Mouse (Mus musculus) liver, embryonic 11.5 days (tissue): ENCODE measurements around the gene Lypd6b. TPM values are rescaled to one million over a fixed set of nuclear protein-coding genes. Genes with fewer than 3 reads are reported as not detected.

Source experiments
- ATAC-seq: fragments of 200-750 bp; cut with Nextera tagmentation; replicated peaks from 2 replicates; pipeline ENCODE4 v1.8.0; 2017; ENCODE audit warnings: moderate number of reproducible peaks, mild to moderate bottlenecking, moderate TSS enrichment, moderate library complexity; ENCODE audit not compliant: low FRiP score
- DNase-seq: peaks from one replicate; pipeline ENCODE4 v3.0.0-alpha.2; 2017; ENCODE audit warnings: low spot score
- H3K27ac ChIP-seq: fragments of 300-500 bp; sonication (generic); 2 replicates; pipeline ENCODE4 v1.5.1; 2014; ENCODE audit warnings: mild to moderate bottlenecking, low read depth, low read length, control low read depth
- H3K27me3 ChIP-seq: fragments of 300-500 bp; sonication (generic); replicated peaks from 2 replicates; pipeline ENCODE4 v1.6.1; 2014; ENCODE audit warnings: low read length, mixed read lengths; ENCODE audit not compliant: control insufficient read depth, insufficient read depth
- H3K36me3 ChIP-seq: fragments of 300-500 bp; sonication (generic); 2 replicates; pipeline ENCODE4 v1.6.1; 2014; ENCODE audit warnings: mild to moderate bottlenecking, low read length, moderate library complexity, mixed read lengths; ENCODE audit not compliant: control insufficient read depth, insufficient read depth
- H3K4me1 ChIP-seq: fragments of 300-500 bp; sonication (generic); replicated peaks from 2 replicates; pipeline ENCODE4 v1.6.1; 2014; ENCODE audit warnings: low read length, mixed read lengths; ENCODE audit not compliant: control insufficient read depth, insufficient read depth
- H3K4me2 ChIP-seq: fragments of 300-500 bp; sonication (generic); 2 replicates; pipeline ENCODE4 v1.6.1; 2014; ENCODE audit warnings: mild to moderate bottlenecking, control low read depth, moderate library complexity
- H3K4me3 ChIP-seq: fragments of 300-500 bp; sonication (generic); 2 replicates; pipeline ENCODE4 v1.5.1; 2014; ENCODE audit warnings: low read depth, low read length, control low read depth
- H3K9ac ChIP-seq: fragments of 300-500 bp; sonication (generic); 2 replicates; pipeline ENCODE4 v1.6.1; 2014; ENCODE audit warnings: low read depth, low read length, control low read depth
- H3K9me3 ChIP-seq: fragments of 300-500 bp; sonication (generic); 2 replicates; pipeline ENCODE4 v1.6.1; 2016; ENCODE audit warnings: low read length, inconsistent platforms, mixed read lengths; ENCODE audit not compliant: control insufficient read depth
- WGBS: fragments of 180-500 bp; shearing (Covaris S2); extraction: QIAGEN DNeasy Blood & Tissue Kit; methylation state at CpG from one replicate; pipeline ENCODE4 v1.1.7; 2014; 5-methylcytosine and 5-hydroxymethylcytosine counted together
- polyA plus RNA-seq: library from polyadenylated mRNA; unstranded; fragments of >200 nt; fragmentation: Nextera tagmentation; extraction: Ambion mirVana; gene quantifications from 2 replicates; pipeline ENCODE4 v1.2.1, GENCODE M21; 2014

Lypd6b gene
- polyA plus RNA-seq, 1 experiment from 2014 or later = 0.47 TPM

GRCm38 (mm10) chr2:49746947-49747346, 40.5 kb upstream of the Lypd6b start:
- no peaks in the 10 kb centered on the region for H3K9me3 ChIP-seq
- no peak overlapping the region for H3K27ac ChIP-seq
- H3K36me3 ChIP-seq = no peaks in the 10 kb centered on the region
- no peak overlapping the region for H3K4me3 ChIP-seq
- ATAC-seq = no peak
- no peak for DNase-seq
- H3K9ac ChIP-seq = no peak overlapping the region
- no peak overlapping the region for H3K4me2 ChIP-seq
- WGBS = 62% methylated on average over 7 of the region's 7 CpGs
- H3K4me1 ChIP-seq = no peaks in the 10 kb centered on the region
- no peaks in the 10 kb centered on the region for H3K27me3 ChIP-seq

DNA sequence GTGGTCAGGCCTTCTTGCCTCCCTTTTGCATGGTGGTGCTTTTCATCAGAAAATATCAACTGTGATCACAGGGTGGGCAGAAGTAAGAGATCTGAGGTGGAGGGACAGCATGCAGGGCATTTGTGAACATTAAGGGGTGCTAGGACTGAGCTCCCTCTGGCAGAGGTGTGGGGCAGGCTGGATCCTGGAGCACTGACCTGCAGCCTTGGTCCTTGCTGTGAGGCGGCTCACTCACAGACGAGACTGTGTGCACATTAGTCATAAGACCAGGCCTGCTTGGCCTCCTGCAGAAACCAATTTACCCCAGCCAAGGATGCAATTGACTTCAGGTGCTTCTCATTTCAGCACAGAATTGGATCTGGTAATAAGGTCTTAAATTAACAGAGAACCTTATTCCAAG, 39.8 kb upstream of the Lypd6b start:
- ATAC-seq = no peak
- no peaks in the 10 kb centered on the region for H3K9me3 ChIP-seq
- no peak for DNase-seq
- no peaks in the 10 kb centered on the region for H3K4me1 ChIP-seq
- WGBS = 89% methylated on average over 2 of the region's 2 CpGs
- no peak overlapping the region for H3K27ac ChIP-seq
- H3K27me3 ChIP-seq = no peaks in the 10 kb centered on the region
- H3K4me3 ChIP-seq = no peak overlapping the region
- no peak overlapping the region for H3K9ac ChIP-seq
- no peaks in the 10 kb centered on the region for H3K36me3 ChIP-seq
- H3K4me2 ChIP-seq = no peak overlapping the region

DNA sequence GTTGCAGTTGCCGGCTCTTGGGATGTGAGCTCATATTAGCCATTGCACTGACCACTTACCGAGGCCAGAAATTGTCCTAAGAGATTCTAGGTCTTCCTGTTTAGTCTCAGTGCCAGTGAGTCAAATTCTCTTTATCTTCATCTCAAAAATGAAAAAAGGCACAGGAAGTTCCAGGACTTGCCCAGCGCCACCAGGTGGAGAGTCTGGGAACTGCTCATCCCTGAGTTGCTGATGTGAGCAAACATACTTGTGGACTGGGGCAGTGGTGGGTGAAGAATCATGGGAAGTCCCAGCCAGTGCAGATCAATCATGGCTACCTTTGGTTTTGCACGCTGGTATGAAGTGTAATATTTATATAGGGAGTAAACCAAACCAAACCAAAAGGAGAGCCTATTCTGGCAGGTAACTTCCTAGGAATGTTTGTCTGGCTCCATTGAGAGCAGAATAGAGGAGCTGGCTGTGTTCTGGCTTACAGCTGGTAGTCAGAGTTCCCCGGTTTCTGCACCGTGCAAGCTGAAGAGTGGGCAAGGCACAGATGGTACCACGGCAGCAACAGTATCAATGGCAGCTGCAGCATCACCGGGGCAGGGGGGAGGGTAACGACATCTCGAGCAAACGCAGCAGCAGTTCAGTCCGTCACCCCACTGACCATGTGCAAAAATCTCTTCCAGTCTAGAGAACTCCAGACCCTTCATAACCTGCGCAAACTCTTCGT, 38.7 kb upstream of the Lypd6b start:
- WGBS = 74% methylated on average over 14 of the region's 14 CpGs
- H3K9me3 ChIP-seq = no peaks in the 10 kb centered on the region
- no peaks in the 10 kb centered on the region for H3K4me1 ChIP-seq
- H3K4me2 ChIP-seq = no peak overlapping the region
- ATAC-seq (no peak), DNase-seq (no peak)
- H3K27ac ChIP-seq = no peak overlapping the region
- no peak overlapping the region for H3K4me3 ChIP-seq
- H3K36me3 ChIP-seq = no peaks in the 10 kb centered on the region
- H3K9ac ChIP-seq = no peak overlapping the region
- H3K27me3 ChIP-seq = no peaks in the 10 kb centered on the region

GRCm38 (mm10) chr2:49749730-49750576, 37.5 kb upstream of the Lypd6b start:
- Histone ChIP-seq H3K4me2 (no peak overlapping the region), H3K36me3 (no peaks in the 10 kb centered on the region), H3K27me3 (no peaks in the 10 kb centered on the region), H3K9ac (no peak overlapping the region), H3K27ac (no peak overlapping the region), H3K9me3 (no peaks in the 10 kb centered on the region), H3K4me1 (no peaks in the 10 kb centered on the region), H3K4me3 (no peak overlapping the region)
- ATAC-seq = no peak
- 74% methylated on average over 11 of the region's 11 CpGs for WGBS
- no peak for DNase-seq

GRCm38 (mm10) chr2:49751544-49752210, 35.8 kb upstream of the Lypd6b start:
- Histone ChIP-seq H3K4me2 (no peak overlapping the region), H3K27me3 (no peaks in the 10 kb centered on the region), H3K4me3 (no peak overlapping the region), H3K9ac (no peak overlapping the region), H3K36me3 (no peaks in the 10 kb centered on the region), H3K9me3 (no peaks in the 10 kb centered on the region), H3K4me1 (no peaks in the 10 kb centered on the region), H3K27ac (no peak overlapping the region)
- no peak for DNase-seq
- WGBS = 77% methylated on average over 10 of the region's 10 CpGs
- ATAC-seq = no peak

DNA sequence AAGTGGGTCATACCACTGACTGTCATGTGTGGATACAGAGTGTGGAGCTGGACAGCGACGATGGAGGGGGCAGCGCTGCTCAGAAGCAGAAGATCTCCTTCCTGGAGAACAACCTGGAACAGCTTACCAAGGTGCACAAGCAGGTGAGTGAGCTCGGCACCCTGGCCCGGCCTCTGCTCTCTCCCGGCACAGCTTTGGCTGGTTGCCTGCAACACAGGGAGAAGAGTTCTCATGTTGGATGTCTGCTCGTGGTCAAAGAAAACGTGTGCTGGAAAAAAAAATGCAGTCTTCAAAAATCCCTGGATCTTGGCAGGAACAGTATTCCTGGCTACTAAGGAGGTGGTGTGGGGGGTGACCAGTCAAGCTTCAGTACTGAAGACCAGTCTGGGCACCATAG, 35.3 kb upstream of the Lypd6b start:
- H3K27me3 ChIP-seq = no peaks in the 10 kb centered on the region
- DNase-seq = no peak
- H3K9ac ChIP-seq = no peak overlapping the region
- H3K4me1 ChIP-seq = no peaks in the 10 kb centered on the region
- H3K36me3 ChIP-seq = no peaks in the 10 kb centered on the region
- no peak overlapping the region for H3K27ac ChIP-seq
- WGBS = 80% methylated on average over 8 of the region's 8 CpGs
- no peak overlapping the region for H3K4me2 ChIP-seq
- no peak for ATAC-seq
- no peaks in the 10 kb centered on the region for H3K9me3 ChIP-seq
- no peak overlapping the region for H3K4me3 ChIP-seq

- DNase-seq (no peak), ATAC-seq (no peak)
- H3K27ac ChIP-seq = no peak overlapping the region
- no peaks in the 10 kb centered on the region for H3K9me3 ChIP-seq
- no peaks in the 10 kb centered on the region for H3K27me3 ChIP-seq
- H3K4me3 ChIP-seq = no peak overlapping the region
- WGBS = 76% methylated on average over 3 of the region's 3 CpGs
- H3K4me1 ChIP-seq = no peaks in the 10 kb centered on the region
- no peaks in the 10 kb centered on the region for H3K36me3 ChIP-seq
- no peak overlapping the region for H3K9ac ChIP-seq
- H3K4me2 ChIP-seq = no peak overlapping the region
Observed at GRCm38 (mm10) chr2:49753062-49753461, 34.4 kb upstream of the Lypd6b start.

GRCm38 (mm10) chr2:49755054-49755453, 32.4 kb upstream of the Lypd6b start:
- DNase-seq (no peak), ATAC-seq (no peak)
- WGBS = 52% methylated on average over 2 of the region's 2 CpGs
- H3K4me3 ChIP-seq = no peak overlapping the region
- H3K27ac ChIP-seq = no peak overlapping the region
- no peaks in the 10 kb centered on the region for H3K9me3 ChIP-seq
- H3K9ac ChIP-seq = no peak overlapping the region
- H3K36me3 ChIP-seq = no peaks in the 10 kb centered on the region
- no peaks in the 10 kb centered on the region for H3K27me3 ChIP-seq
- H3K4me1 ChIP-seq = no peaks in the 10 kb centered on the region
- H3K4me2 ChIP-seq = no peak overlapping the region
